8 mouse cellular contexts compared by ENCODE assay signal in genomic region chr10:128376455-128377211, GRCm38 (mm10). TPM values are rescaled to one million over a fixed set of nuclear protein-coding genes. Genes with fewer than 3 reads are reported as not detected.
A peak's percentile ranks its signal among the peaks of the same experiment; 100 is the strongest.
DNase-seq lines count a peak whose midpoint lies in the region; ATAC-seq and TF ChIP-seq lines count a peak whose summit lies in the region.

TSS of gene Ankrd52 (plus strand) at chr10:128377115.

- H3K4me2 ChIP-seq in forebrain, postnatal 0 days (ENCODE audit: low read depth), result peak within 1 kb of the TSS; percentile 80
- H3K4me2 ChIP-seq in lung, postnatal 0 days (replicated peaks; ENCODE audit: low read depth, low read length), result peak within 1 kb of the TSS; percentile 81

- H3K9me3 ChIP-seq in forebrain, postnatal 0 days (ENCODE audit: low read length), result no peaks in the 10 kb centered on the region
- H3K9me3 ChIP-seq in lung, postnatal 0 days (ENCODE audit: low read length), result no peaks in the 10 kb centered on the region

- peak within 1 kb of the TSS; percentile 92 for H3K9ac ChIP-seq in forebrain, postnatal 0 days
- peak within 1 kb of the TSS; percentile 94 for H3K9ac ChIP-seq in lung, postnatal 0 days (replicated peaks; ENCODE audit: low read depth)

- H3K27me3 ChIP-seq in cerebellum, adult 2 months (ENCODE audit: control insufficient read depth, insufficient read depth, low read length), result no peaks in the 10 kb centered on the region
- no peaks in the 10 kb centered on the region for H3K27me3 ChIP-seq in forebrain, postnatal 0 days (ENCODE audit: insufficient read depth, low read length)
- H3K27me3 ChIP-seq in lung, postnatal 0 days (replicated peaks; ENCODE audit: insufficient read depth, low read length), result no peaks in the 10 kb centered on the region

- H3K27ac ChIP-seq in cerebellum, adult 2 months (ENCODE audit: insufficient read depth, low read length), result peak within 1 kb of the TSS; percentile 100
- H3K27ac ChIP-seq in forebrain, postnatal 0 days (ENCODE audit: low read depth, low read length), result peak within 1 kb of the TSS; percentile 93
- H3K27ac ChIP-seq in lung, postnatal 0 days (ENCODE audit: low read length), result peak within 1 kb of the TSS; percentile 81

- peak; percentile 91 for ATAC-seq in forebrain, postnatal 0 days
- peak; percentile 38 to 54 for ATAC-seq in hematopoietic stem cell, adult 5-6 weeks (replicated peaks in 1 of 2; ENCODE audit: insufficient read depth in 1 of 2, low FRiP score in 2 of 2, low TSS enrichment in 1 of 2, low read depth in 1 of 2, poor library complexity in 2 of 2, severe bottlenecking in 2 of 2)
- peak; percentile 96 for ATAC-seq in lung, postnatal 0 days

- DNase-seq in MEL-GATA-1-ER (ENCODE audit: extremely low read depth, low read depth), result peak; percentile 47
- peak; percentile 88 to 90 for DNase-seq in cerebellum, adult 2 months
- peak; percentile 86 for DNase-seq in forebrain, postnatal 0 days
- peak; percentile 71 for DNase-seq in layer of hippocampus, adult 9-11 months
- peak; percentile 90 for DNase-seq in lung, postnatal 0 days (ENCODE audit: low spot score)
- DNase-seq in ovary, postnatal 36 days (ENCODE audit: low spot score), result peak; percentile 92
- peak; percentile 89 for DNase-seq in thymus, postnatal 25 days

- peaks cover 15% of the 10 kb centered on the region for H3K4me1 ChIP-seq in cerebellum, adult 2 months (ENCODE audit: control insufficient read depth, insufficient read depth, low read length)
- H3K4me1 ChIP-seq in forebrain, postnatal 0 days (ENCODE audit: insufficient read depth), result peaks cover 19% of the 10 kb centered on the region; the same call in 1 of the 2 replicates
- H3K4me1 ChIP-seq in lung, postnatal 0 days (ENCODE audit: insufficient read depth, low read depth, low read length), result peaks cover 5% of the 10 kb centered on the region; the same call in 1 of the 2 replicates

- no peak for TF ChIP-seq EP300 in lung, postnatal 0 days (IDR thresholded peaks at IDR 0.05)

- 1% methylated on average over 57 of the region's 73 CpGs for WGBS in cerebellum, adult 2 months
- under 1% methylated on average over 53 of the region's 73 CpGs for WGBS in forebrain, postnatal 0 days
- WGBS in lung, postnatal 0 days, result 1% methylated on average over 49 of the region's 73 CpGs

- peak within 1 kb of the TSS; percentile 95 for H3K4me3 ChIP-seq in cerebellum, adult 2 months (replicated peaks; ENCODE audit: insufficient read depth, low read depth, low read length)
- H3K4me3 ChIP-seq in forebrain, postnatal 0 days (ENCODE audit: low read depth, low read length), result peak within 1 kb of the TSS; percentile 75
- peak within 1 kb of the TSS; percentile 90 for H3K4me3 ChIP-seq in lung, postnatal 0 days (ENCODE audit: low read depth, low read length)

- peak; percentile 42; the same call in 1 of the 2 replicates for TF ChIP-seq CTCF in cerebellum, adult 2 months (IDR thresholded peaks at IDR 0.05; ENCODE audit: borderline replicate concordance, insufficient read depth, low read depth, low read length)
- peak; percentile 50 for TF ChIP-seq CTCF in forebrain, postnatal 0 days (IDR thresholded peaks at IDR 0.05; ENCODE audit: low read depth)
- peak; percentile 58 for TF ChIP-seq CTCF in lung, postnatal 0 days (IDR thresholded peaks at IDR 0.05)

- peak; percentile 43; the same call in 1 of the 2 replicates for TF ChIP-seq POLR2A in cerebellum, adult 2 months (IDR thresholded peaks at IDR 0.05; ENCODE audit: borderline replicate concordance, insufficient read depth, low read length)

- H3K36me3 ChIP-seq in forebrain, postnatal 0 days (ENCODE audit: insufficient read depth), result peaks cover 24% of the 10 kb centered on the region
- 0 out of 2 replicates have a peak, but pooled peaks cover 10% of the 10 kb centered on the region for H3K36me3 ChIP-seq in lung, postnatal 0 days (ENCODE audit: insufficient read depth, low read length)

RNA-seq across cellular contexts. Expression of gene Ankrd52, which starts in this region (rescaled TPM):
- polyA plus RNA-seq in cerebellum, adult 2 months (2012; rRNA removed), result 40.6 and 41.6 TPM in 2 replicates
- total RNA-seq in forebrain, postnatal 0 days (2014; rRNA removed), result 22.3 and 32.6 TPM in 2 replicates
- polyA plus RNA-seq in forebrain, postnatal 0 days (2015; fragmentation: Nextera tagmentation; extraction: Ambion mirVana), result 4.7 and 7.7 TPM in 2 replicates
- total RNA-seq in hematopoietic stem cell, adult 5-6 weeks (2017), result 8.9 and 12.1 TPM in 2 replicates
- 4.2 and 4.9 TPM in 2 replicates for polyA plus RNA-seq in lung, postnatal 0 days (2015; fragmentation: Nextera tagmentation; extraction: Ambion mirVana)

Comparison
In these comparisons a context has a peak if more than half of its experiments do, and no peak if none do; other contexts are left out.
1. Peak in every context shown above with its lines: DNase-seq, ATAC-seq, H3K4me3 ChIP-seq and H3K27ac ChIP-seq.
2. ATAC-seq: peak in every context shown above with its lines; median percentile 96 in lung, postnatal 0 days; 91 in forebrain, postnatal 0 days; 46 in hematopoietic stem cell, adult 5-6 weeks.